ENCODE assay signal across 20 mouse cellular contexts in the genomic region with DNA sequence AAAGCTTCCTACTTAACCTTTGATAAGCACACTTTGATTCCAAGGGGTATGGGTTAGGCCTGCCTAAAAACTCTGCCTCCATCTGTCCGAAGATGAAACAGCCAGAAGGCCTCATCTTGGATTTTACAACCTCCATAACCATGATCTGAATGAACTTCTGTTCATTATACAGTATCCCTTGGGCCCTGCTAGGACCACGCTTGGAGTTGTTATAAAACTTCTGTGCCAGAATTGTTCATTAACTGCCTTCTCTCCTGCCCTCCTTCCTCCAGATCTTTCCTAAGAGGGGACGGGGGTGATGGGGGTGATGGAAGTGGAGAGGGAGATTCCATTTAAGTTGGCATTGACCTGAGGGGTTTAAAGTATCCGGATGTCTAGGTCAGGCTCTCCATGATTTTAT.
DNase-seq lines count a peak whose midpoint lies in the region; TF ChIP-seq lines count a peak whose summit lies in the region.
"Had no signal": no experiment of that assay in that cellular context is flagged by ENCODE, and none has a peak within 500 bp of the region (broad histone marks: within the 10 kb centered on the region; RNA-seq: fewer than 3 reads in every experiment).

No protein-coding gene starts in this region.

- no peaks in the 10 kb centered on the region for H3K9me3 ChIP-seq in heart, embryonic 10.5 days
- H3K9me3 ChIP-seq: embryonic facial prominence, embryonic 10.5 days; embryonic facial prominence, embryonic 15.5 days; forebrain, embryonic 12.5 days; G1E; heart, embryonic 13.5 days; limb, embryonic 13.5 days; lung, embryonic 15.5 days; stomach, embryonic 15.5 days had no signal

- H3K27ac ChIP-seq in cerebellum, adult 2 months (ENCODE audit: insufficient read depth, low read length): no peak overlapping the region
- no peak overlapping the region for H3K27ac ChIP-seq in heart, embryonic 10.5 days
- H3K27ac ChIP-seq: embryonic facial prominence, embryonic 10.5 days; embryonic facial prominence, embryonic 15.5 days; forebrain, embryonic 12.5 days; heart, embryonic 13.5 days; limb, embryonic 13.5 days; liver, embryonic 14.5 days; lung, embryonic 15.5 days; stomach, embryonic 15.5 days had no signal

- intact Hi-C loops in heart, postnatal 25 days (cut with DNase I): no loop called here

- no peaks in the 10 kb centered on the region for H3K27me3 ChIP-seq in cerebellum, adult 2 months (ENCODE audit: control insufficient read depth, insufficient read depth, low read length)
- peaks cover 35% of the 10 kb centered on the region; the same call in 1 of the 2 replicates for H3K27me3 ChIP-seq in heart, embryonic 10.5 days (ENCODE audit: insufficient read depth, poor library complexity, severe bottlenecking)
- H3K27me3 ChIP-seq: embryonic facial prominence, embryonic 15.5 days; forebrain, embryonic 12.5 days; limb, embryonic 13.5 days; lung, embryonic 15.5 days; stomach, embryonic 15.5 days had no signal

- 84% methylated on average over 4 of the region's 4 CpGs for WGBS in cerebellum, adult 2 months
- WGBS in heart, embryonic 10.5 days: 91% methylated on average over 4 of the region's 4 CpGs

- TF ChIP-seq CTCF in cerebellum, adult 2 months (IDR thresholded peaks at IDR 0.05; ENCODE audit: borderline replicate concordance, insufficient read depth, low read depth, low read length): no peak

- H3K4me1 ChIP-seq in cerebellum, adult 2 months (ENCODE audit: control insufficient read depth, insufficient read depth, low read length): peaks cover 8% of the 10 kb centered on the region
- 0 out of 2 replicates have a peak, but pooled peaks cover 4% of the 10 kb centered on the region for H3K4me1 ChIP-seq in heart, embryonic 10.5 days
- H3K4me1 ChIP-seq: embryonic facial prominence, embryonic 10.5 days; embryonic facial prominence, embryonic 15.5 days; stomach, embryonic 15.5 days had no signal

- no peak overlapping the region for H3K4me3 ChIP-seq in cerebellum, adult 2 months (replicated peaks; ENCODE audit: insufficient read depth, low read depth, low read length)
- H3K4me3 ChIP-seq in heart, embryonic 10.5 days: no peak overlapping the region
- H3K4me3 ChIP-seq: embryonic facial prominence, embryonic 10.5 days; embryonic facial prominence, embryonic 15.5 days; forebrain, embryonic 12.5 days; heart, embryonic 13.5 days; limb, embryonic 13.5 days; lung, embryonic 15.5 days; stomach, embryonic 15.5 days had no signal

- H3K36me3 ChIP-seq in heart, embryonic 10.5 days: peaks cover 4% of the 10 kb centered on the region; the same call in 1 of the 2 replicates
- H3K36me3 ChIP-seq: forebrain, embryonic 12.5 days; stomach, embryonic 15.5 days had no signal

- peak; percentile 1 for DNase-seq in cerebellum, adult 11-12 months
- DNase-seq in cerebellum, adult 2 months: no peak
- DNase-seq in heart, embryonic 10.5 days (ENCODE audit: low spot score): peak; percentile 35
- DNase-seq in heart, postnatal 25 days (ENCODE audit: low spot score): no peak
- DNase-seq in kidney, adult 9 months: peak; percentile 32
- no peak for DNase-seq in kidney, postnatal 4 days
- DNase-seq in urinary bladder, postnatal 4 days (ENCODE audit: low spot score in 2 of 2): peak; percentile 9 to 39
- DNase-seq in urinary bladder, postnatal 25 days (ENCODE audit: low spot score): no peak
- DNase-seq: forebrain, postnatal 0 days; gastrocnemius, postnatal 36 days; right cerebral cortex, postnatal 25 days had no signal

- TF ChIP-seq POLR2A in cerebellum, adult 2 months (IDR thresholded peaks at IDR 0.05; ENCODE audit: borderline replicate concordance, insufficient read depth, low read length): no peak

Comparison
In these comparisons a context has a peak if more than half of its experiments do, and no peak if none do; other contexts are left out.
1. DNase-seq: peak in cerebellum, adult 11-12 months (single experiment), heart, embryonic 10.5 days (single experiment), kidney, adult 9 months (single experiment) and urinary bladder, postnatal 4 days (2 of 2); none in cerebellum, adult 2 months (0 of 2), heart, postnatal 25 days (single experiment), kidney, postnatal 4 days (0 of 2) and urinary bladder, postnatal 25 days (single experiment).